7 mouse cellular contexts compared by ENCODE assay signal in the genomic region with DNA sequence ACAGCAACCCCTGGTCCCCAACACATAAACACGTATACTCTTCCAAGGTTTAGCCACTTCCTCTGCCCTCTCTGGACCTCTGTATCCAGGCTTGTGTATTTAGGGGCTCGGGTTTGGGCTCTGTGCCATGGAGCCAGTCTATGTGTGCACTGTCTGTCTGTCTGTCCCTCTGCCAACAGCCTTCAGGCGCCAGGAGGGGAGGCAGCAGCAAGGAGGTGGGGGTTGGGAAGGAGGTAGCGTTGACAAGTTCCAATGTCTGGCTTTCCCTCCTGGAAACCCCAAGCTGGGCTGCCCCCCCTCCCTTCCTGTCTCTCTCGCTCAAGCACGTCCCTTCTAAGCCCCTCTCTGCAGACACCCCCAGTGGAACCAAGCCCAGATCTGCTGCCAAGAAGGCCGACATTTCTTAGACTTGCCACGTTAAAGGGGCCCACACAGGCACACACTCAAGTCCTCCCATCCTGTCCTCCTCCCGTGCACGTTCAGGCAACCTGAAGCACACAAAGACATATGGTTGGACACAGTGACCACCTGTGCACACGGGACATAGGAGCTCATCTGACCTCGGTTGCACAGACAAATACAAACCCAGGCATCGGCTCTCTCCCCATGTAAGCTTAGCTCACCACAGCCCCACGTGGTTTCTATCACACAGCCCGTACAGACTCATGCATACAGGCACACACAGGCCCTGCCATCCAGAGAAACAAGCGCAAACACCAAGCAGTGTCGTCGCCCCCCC. TPM values are rescaled to one million over a fixed set of nuclear protein-coding genes. Genes with fewer than 3 reads are reported as not detected.
A peak's percentile ranks its signal among the peaks of the same experiment; 100 is the strongest.
DNase-seq lines count a peak whose midpoint lies in the region; ATAC-seq and TF ChIP-seq lines count a peak whose summit lies in the region.

No protein-coding gene starts in this region.

- H3K9me3 ChIP-seq in embryonic facial prominence, embryonic 13.5 days: no peaks in the 10 kb centered on the region
- no peaks in the 10 kb centered on the region for H3K9me3 ChIP-seq in limb, embryonic 13.5 days

- no peaks in the 10 kb centered on the region for H3K36me3 ChIP-seq in embryonic facial prominence, embryonic 13.5 days
- no peaks in the 10 kb centered on the region for H3K36me3 ChIP-seq in limb, embryonic 13.5 days

- intact Hi-C loops in heart, postnatal 14 days (cut with DNase I): no loop called here

- H3K4me2 ChIP-seq in embryonic facial prominence, embryonic 13.5 days: peak overlapping the region; percentile 43
- H3K4me2 ChIP-seq in limb, embryonic 13.5 days (replicated peaks): peak overlapping the region; percentile 51

- H3K9ac ChIP-seq in embryonic facial prominence, embryonic 13.5 days: peak overlapping the region; percentile 59; the same call in 1 of the 2 replicates
- peak overlapping the region; percentile 55 for H3K9ac ChIP-seq in limb, embryonic 13.5 days

- TF ChIP-seq POLR2A in lung, adult 2 months (IDR thresholded peaks at IDR 0.05; ENCODE audit: borderline replicate concordance, extremely low read depth, low read depth, low read length): no peak

- peak overlapping the region; percentile 97 for H3K27ac ChIP-seq in embryonic facial prominence, embryonic 13.5 days
- peak overlapping the region; percentile 92 for H3K27ac ChIP-seq in limb, embryonic 13.5 days

- 20% methylated on average over 18 of the region's 18 CpGs for WGBS in lung, adult 2 months
- 9% methylated on average over 18 of the region's 18 CpGs for WGBS in embryonic facial prominence, embryonic 13.5 days
- WGBS in limb, embryonic 13.5 days: 6% methylated on average over 15 of the region's 18 CpGs

- H3K27me3 ChIP-seq in embryonic facial prominence, embryonic 13.5 days: no peaks in the 10 kb centered on the region
- no peaks in the 10 kb centered on the region for H3K27me3 ChIP-seq in limb, embryonic 13.5 days

- peak; percentile 63 for ATAC-seq in embryonic facial prominence, embryonic 13.5 days (ENCODE audit: insufficient number of reproducible peaks, insufficient read depth, low FRiP score, low TSS enrichment, low read depth)
- peak; percentile 80 for ATAC-seq in limb, embryonic 13.5 days (ENCODE audit: low FRiP score, low read depth)
- no peak for ATAC-seq in erythroid progenitor cell, adult 5-6 weeks (replicated peaks; ENCODE audit: low FRiP score, poor library complexity, severe bottlenecking)

- H3K4me1 ChIP-seq in lung, adult 2 months (ENCODE audit: control insufficient read depth, insufficient read depth, low read length): peaks cover 51% of the 10 kb centered on the region
- H3K4me1 ChIP-seq in embryonic facial prominence, embryonic 13.5 days: peaks cover 86% of the 10 kb centered on the region
- H3K4me1 ChIP-seq in limb, embryonic 13.5 days: peaks cover 89% of the 10 kb centered on the region

- no peak for TF ChIP-seq CTCF in lung, adult 2 months (IDR thresholded peaks at IDR 0.05; ENCODE audit: insufficient read depth, low read length)

- peak; percentile 51 to 61 for DNase-seq in lung, adult 18-20 months
- DNase-seq in lung, adult 2 months: no peak
- peak; percentile 43 to 60 for DNase-seq in heart, postnatal 14 days
- DNase-seq in naive thymus-derived CD4-positive, alpha-beta T cell, adult 2 months (ENCODE audit: low read depth): peak; percentile 62

- no peak overlapping the region for H3K4me3 ChIP-seq in lung, adult 2 months (replicated peaks; ENCODE audit: extremely low read depth, low read depth, low read length)
- H3K4me3 ChIP-seq in embryonic facial prominence, embryonic 13.5 days: 0 out of 2 replicates have a peak overlapping the region, but pooled peaks have one; percentile 12
- H3K4me3 ChIP-seq in limb, embryonic 13.5 days: peak overlapping the region; percentile 8; the same call in 1 of the 2 replicates

RNA-seq across cellular contexts. Expression of a gene that starts 39.4 kb away (rescaled TPM):
- polyA plus RNA-seq in lung, adult 2 months (2012; rRNA removed): 91.7 and 109 TPM in 2 replicates
- polyA plus RNA-seq in embryonic facial prominence, embryonic 13.5 days (2015; fragmentation: Nextera tagmentation; extraction: Ambion mirVana): 118 and 142 TPM in 2 replicates
- total RNA-seq in heart, postnatal 14 days (2021): 100 to 1,000 TPM; 133 to 135 TPM
- polyA plus RNA-seq in limb, embryonic 13.5 days (2015; fragmentation: Nextera tagmentation; extraction: Ambion mirVana): 114 and 132 TPM in 2 replicates
- total RNA-seq in erythroid progenitor cell, adult 5-6 weeks (2015; ENCODE audit: low replicate concordance): 79.6 and 83.6 TPM in 2 replicates
- total RNA-seq in erythroid progenitor cell, adult 5-6 weeks (2017; ENCODE audit: low replicate concordance): 59.7 and 73.7 TPM in 2 replicates
